Mouse (Mus musculus) myocyte (in vitro differentiated cells): ENCODE results near the gene Smc5. TPM values are rescaled to one million over a fixed set of nuclear protein-coding genes. Genes with fewer than 3 reads are reported as not detected.

Experiments used
- H3K27me3 ChIP-seq: one replicate; pipeline ENCODE4 v1.6.1; 2011; ENCODE audit not compliant: control insufficient read depth, insufficient read depth, insufficient read length
- H3K36me3 ChIP-seq: one replicate; pipeline ENCODE4 v1.6.1; 2011; ENCODE audit not compliant: control insufficient read depth, insufficient read depth
- H3K4me2 ChIP-seq: one replicate; pipeline ENCODE4 v1.6.1; 2011; ENCODE audit warnings: low read depth, control low read depth
- H3K4me3 ChIP-seq: one replicate; pipeline ENCODE4 v1.5.1; 2011; ENCODE audit warnings: mild to moderate bottlenecking, control low read depth, moderate library complexity
- H3K79me2 ChIP-seq: one replicate; pipeline ENCODE4 v1.6.1; 2011; ENCODE audit not compliant: control insufficient read depth, insufficient read depth
- H3ac ChIP-seq: one replicate; pipeline ENCODE4 v1.6.1; 2011; ENCODE audit not compliant: control insufficient read depth, insufficient read length
- CEBPB ChIP-seq: IDR thresholded peaks from 2 replicates; pipeline ENCODE4 v1.6.1; 2011; ENCODE audit warnings: mild to moderate bottlenecking, moderate library complexity; ENCODE audit not compliant: poor library complexity, insufficient read depth, severe bottlenecking
- E2F4 ChIP-seq: IDR thresholded peaks from one replicate; pipeline ENCODE4 v1.6.1; 2011; ENCODE audit warnings: mild to moderate bottlenecking, control low read depth, moderate library complexity; ENCODE audit not compliant: insufficient read depth
- MAX ChIP-seq: IDR thresholded peaks from one replicate; pipeline ENCODE4 v1.6.1; 2011; ENCODE audit warnings: low read depth, mild to moderate bottlenecking, control low read depth
- MYOD1 ChIP-seq, 3 experiments: IDR thresholded peaks; one replicate each; pipeline ENCODE4 v1.6.1; 2011; ENCODE audit warnings: control low read depth in 2 of 3, low read depth in 2 of 3, mild to moderate bottlenecking in 2 of 3, moderate library complexity in 1 of 3; ENCODE audit not compliant: insufficient read length in 2 of 3, control insufficient read depth in 1 of 3
- MYOG ChIP-seq, 3 experiments: IDR thresholded peaks; one replicate each; pipeline ENCODE4 v1.6.1; 2011; ENCODE audit warnings: control low read depth in 2 of 3, low read depth in 2 of 3, mild to moderate bottlenecking in 2 of 3; ENCODE audit not compliant: insufficient read length in 2 of 3, control insufficient read depth in 1 of 3, insufficient read depth in 1 of 3
- POLR2A ChIP-seq: IDR thresholded peaks from one replicate; pipeline ENCODE4 v1.6.1; 2011; ENCODE audit warnings: low read depth, mild to moderate bottlenecking, control low read depth, moderate library complexity; ENCODE audit not compliant: insufficient read length
- POLR2AphosphoS2 ChIP-seq: IDR thresholded peaks from one replicate; pipeline ENCODE4 v1.6.1; 2011; ENCODE audit warnings: low read depth, control low read depth; ENCODE audit not compliant: insufficient read length
- REST ChIP-seq: IDR thresholded peaks from one replicate; pipeline ENCODE4 v1.6.1; 2011; ENCODE audit warnings: mild to moderate bottlenecking, control low read depth, moderate library complexity; ENCODE audit not compliant: insufficient read depth, insufficient read length
- SRF ChIP-seq: IDR thresholded peaks from one replicate; pipeline ENCODE4 v1.6.1; 2011; ENCODE audit warnings: low read depth; ENCODE audit not compliant: control insufficient read depth, insufficient read length
- TCF12 ChIP-seq: IDR thresholded peaks from one replicate; pipeline ENCODE4 v1.6.1; 2011; ENCODE audit warnings: mild to moderate bottlenecking, control low read depth; ENCODE audit not compliant: poor library complexity, insufficient read depth, severe bottlenecking
- TCF3 ChIP-seq: IDR thresholded peaks from one replicate; pipeline ENCODE4 v1.6.1; 2011; ENCODE audit warnings: low read depth, control low read depth; ENCODE audit not compliant: insufficient read length
- USF1 ChIP-seq: IDR thresholded peaks from one replicate; pipeline ENCODE4 v1.6.1; 2011; ENCODE audit warnings: low read depth, mild to moderate bottlenecking, control low read depth, moderate library complexity
- polyA plus RNA-seq: library from polyadenylated mRNA; unstranded; fragments of >200 nt; fragmentation: generic; extraction: Trizol; gene quantifications from one replicate; pipeline ENCODE4 v1.2.1, GENCODE M21; 2012; ENCODE audit warnings: missing spikeins

Smc5 gene
- polyA plus RNA-seq, 1 experiment: 6.8 TPM

GRCm38 (mm10) chr19:23166550-23167284 is 107.0 kb downstream of the Smc5 start:
- Histone ChIP-seq H3K79me2 (peaks cover 5% of the 10 kb centered on the region), H3K27me3 (no peaks in the 10 kb centered on the region), H3K36me3 (peaks cover 18% of the 10 kb centered on the region), H3K4me2 (no peak overlapping the region), H3K4me3 (no peak overlapping the region), H3ac (no peak overlapping the region)
- TF ChIP-seq SRF (no peak), POLR2A (no peak), USF1 (no peak), E2F4 (no peak), CEBPB (no peak), MYOD1 (IDR thresholded peaks at IDR 0.05; ENCODE audit: control insufficient read depth in 1 of 3, insufficient read length in 2 of 3, low read depth in 2 of 3) (no peak), TCF12 (no peak), MAX (no peak), POLR2AphosphoS2 (no peak), MYOG (IDR thresholded peaks at IDR 0.05; ENCODE audit: control insufficient read depth in 1 of 3, insufficient read depth in 1 of 3, insufficient read length in 2 of 3, low read depth in 2 of 3) (no peak), REST (no peak), TCF3 (no peak)

- H3K36me3 ChIP-seq: peaks cover 18% of the 10 kb centered on the region
- no peak for TF ChIP-seq TCF12
- TF ChIP-seq MYOG (IDR thresholded peaks at IDR 0.05; ENCODE audit: control insufficient read depth in 1 of 3, insufficient read depth in 1 of 3, insufficient read length in 2 of 3, low read depth in 2 of 3): no peak
- TF ChIP-seq POLR2A: no peak
- no peak for TF ChIP-seq SRF
- no peak for TF ChIP-seq MAX
- no peak for TF ChIP-seq E2F4
- no peak for TF ChIP-seq MYOD1 (IDR thresholded peaks at IDR 0.05; ENCODE audit: control insufficient read depth in 1 of 3, insufficient read length in 2 of 3, low read depth in 2 of 3)
- TF ChIP-seq POLR2AphosphoS2: no peak
- TF ChIP-seq CEBPB: no peak
- no peak for TF ChIP-seq TCF3
- TF ChIP-seq REST: no peak
- TF ChIP-seq USF1: no peak
- no peak overlapping the region for H3K4me3 ChIP-seq
- peaks cover 22% of the 10 kb centered on the region for H3K79me2 ChIP-seq
- no peak overlapping the region for H3ac ChIP-seq
- H3K27me3 ChIP-seq: no peaks in the 10 kb centered on the region
- H3K4me2 ChIP-seq: no peak overlapping the region
These were observed 109.0 kb downstream of the Smc5 start for GRCm38 (mm10) chr19:23164651-23165240.

- Histone ChIP-seq H3K36me3 (peaks cover 12% of the 10 kb centered on the region), H3K79me2 (peaks cover 26% of the 10 kb centered on the region), H3K4me3 (no peak overlapping the region), H3K27me3 (no peaks in the 10 kb centered on the region), H3ac (no peak overlapping the region), H3K4me2 (no peak overlapping the region)
- TF ChIP-seq MYOD1 (IDR thresholded peaks at IDR 0.05; ENCODE audit: control insufficient read depth in 1 of 3, insufficient read length in 2 of 3, low read depth in 2 of 3): no peak
- no peak for TF ChIP-seq TCF3
- TF ChIP-seq E2F4: no peak
- TF ChIP-seq TCF12: no peak
- no peak for TF ChIP-seq MAX
- TF ChIP-seq REST: no peak
- no peak for TF ChIP-seq POLR2A
- no peak for TF ChIP-seq USF1
- no peak for TF ChIP-seq POLR2AphosphoS2
- no peak for TF ChIP-seq MYOG (IDR thresholded peaks at IDR 0.05; ENCODE audit: control insufficient read depth in 1 of 3, insufficient read depth in 1 of 3, insufficient read length in 2 of 3, low read depth in 2 of 3)
- TF ChIP-seq CEBPB: no peak
- no peak for TF ChIP-seq SRF
These were observed 110.3 kb downstream of the Smc5 start for GRCm38 (mm10) chr19:23163361-23163760.

GRCm38 (mm10) chr19:23162877-23163276 is 110.8 kb downstream of the Smc5 start:
- H3K79me2 ChIP-seq: peaks cover 26% of the 10 kb centered on the region
- no peaks in the 10 kb centered on the region for H3K27me3 ChIP-seq
- H3ac ChIP-seq: no peak overlapping the region
- H3K36me3 ChIP-seq: peaks cover 8% of the 10 kb centered on the region
- H3K4me3 ChIP-seq: no peak overlapping the region
- no peak overlapping the region for H3K4me2 ChIP-seq
- TF ChIP-seq E2F4 (no peak), CEBPB (no peak), REST (no peak), POLR2AphosphoS2 (no peak), USF1 (no peak), TCF3 (no peak), TCF12 (no peak)
